ENCODE assay signal across 23 mouse cellular contexts in the genomic region with DNA sequence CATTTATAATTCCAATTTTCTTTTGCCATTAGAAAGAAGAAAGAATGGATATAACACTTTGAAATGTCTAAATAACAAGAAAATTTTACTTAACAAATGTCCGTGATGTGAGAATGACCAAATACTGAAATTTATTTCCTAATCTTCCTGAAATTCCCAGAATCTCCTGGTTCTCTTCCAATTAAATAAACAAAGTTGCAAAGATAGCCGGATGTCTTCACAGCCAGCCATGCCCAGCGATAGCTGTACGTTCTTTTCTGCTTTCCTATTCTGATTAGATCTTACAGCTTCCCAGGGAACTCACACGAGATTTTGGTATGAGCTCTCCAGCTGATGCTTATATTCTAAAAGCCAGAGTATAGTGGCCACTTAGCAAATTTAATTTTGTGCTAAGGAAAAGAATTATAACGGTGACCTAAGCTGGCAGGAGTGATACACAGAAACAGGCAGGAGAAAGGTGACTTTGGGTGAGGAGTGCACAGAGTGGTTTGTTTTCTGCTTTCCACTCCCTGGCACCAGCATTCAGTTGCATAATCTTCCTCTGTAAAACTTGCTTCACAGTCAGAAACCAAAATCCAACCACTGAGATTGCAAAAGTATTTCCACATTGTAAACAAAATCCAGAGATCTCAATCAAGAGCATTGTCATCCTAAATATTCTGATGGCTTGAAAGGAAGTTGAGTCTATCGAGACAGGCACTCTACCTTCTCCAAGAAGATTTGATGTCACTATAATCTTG.
DNase-seq lines count a peak whose midpoint lies in the region; ATAC-seq and TF ChIP-seq lines count a peak whose summit lies in the region.
"Had no signal": no experiment of that assay in that cellular context is flagged by ENCODE, and none has a peak within 500 bp of the region (broad histone marks: within the 10 kb centered on the region; RNA-seq: fewer than 3 reads in every experiment).

No protein-coding gene starts in this region.

- H3K27ac ChIP-seq in lung, postnatal 0 days (ENCODE audit: low read length): no peak overlapping the region
- no peak overlapping the region for H3K27ac ChIP-seq in hindbrain, embryonic 13.5 days
- H3K27ac ChIP-seq: embryonic facial prominence, embryonic 10.5 days; forebrain, embryonic 12.5 days; gastrocnemius, adult 2 months; hindbrain, embryonic 10.5 days; kidney, embryonic 15.5 days; liver, embryonic 13.5 days; midbrain, embryonic 10.5 days had no signal

- TF ChIP-seq EP300 in lung, postnatal 0 days (IDR thresholded peaks at IDR 0.05): peak; percentile 51

- WGBS in lung, postnatal 0 days: 42% methylated on average over 7 of the region's 7 CpGs
- WGBS in hindbrain, embryonic 13.5 days: 85% methylated on average over 7 of the region's 7 CpGs

- no peaks in the 10 kb centered on the region for H3K27me3 ChIP-seq in lung, postnatal 0 days (replicated peaks; ENCODE audit: insufficient read depth, low read length)
- H3K27me3 ChIP-seq in hindbrain, embryonic 13.5 days: no peaks in the 10 kb centered on the region
- H3K27me3 ChIP-seq: forebrain, embryonic 12.5 days; kidney, embryonic 15.5 days; liver, embryonic 13.5 days; Patski had no signal

- peak; percentile 26 for DNase-seq in adrenal gland, adult 2 months
- DNase-seq in adrenal gland, postnatal 25 days: no peak
- peak; percentile 78 for DNase-seq in lung, postnatal 0 days (ENCODE audit: low spot score)
- DNase-seq in lung, postnatal 14 days: no peak
- DNase-seq in lung, postnatal 25 days (ENCODE audit: low spot score): peak; percentile 34
- peak; percentile 4 for DNase-seq in skeletal muscle tissue, adult 2 months (ENCODE audit: low read depth, low spot score)
- DNase-seq: adrenal gland, adult 8-10 months; cerebellum, adult 9-10 months; gastrocnemius, adult 2 months; heart, postnatal 10 days; kidney, adult 11 months; kidney, postnatal 36 days; layer of hippocampus, postnatal 36 days; liver, embryonic 13.5 days had no signal

- H3K9ac ChIP-seq in lung, postnatal 0 days (replicated peaks; ENCODE audit: low read depth): no peak overlapping the region
- no peak overlapping the region for H3K9ac ChIP-seq in hindbrain, embryonic 13.5 days
- H3K9ac ChIP-seq: forebrain, embryonic 12.5 days; heart, embryonic 12.5 days; kidney, embryonic 15.5 days; liver, embryonic 13.5 days had no signal

- no peak overlapping the region for H3K4me2 ChIP-seq in lung, postnatal 0 days (replicated peaks; ENCODE audit: low read depth, low read length)
- H3K4me2 ChIP-seq in hindbrain, embryonic 13.5 days: no peak overlapping the region
- H3K4me2 ChIP-seq: forebrain, embryonic 12.5 days; heart, embryonic 12.5 days; kidney, embryonic 15.5 days; liver, embryonic 13.5 days had no signal

- H3K4me1 ChIP-seq in lung, postnatal 0 days (ENCODE audit: insufficient read depth, low read depth, low read length): no peaks in the 10 kb centered on the region
- H3K4me1 ChIP-seq in hindbrain, embryonic 13.5 days (replicated peaks): no peaks in the 10 kb centered on the region
- H3K4me1 ChIP-seq: embryonic facial prominence, embryonic 10.5 days; forebrain, embryonic 12.5 days; hindbrain, embryonic 10.5 days; kidney, embryonic 15.5 days; liver, embryonic 13.5 days; midbrain, embryonic 10.5 days had no signal

- no peaks in the 10 kb centered on the region for H3K9me3 ChIP-seq in lung, postnatal 0 days (ENCODE audit: low read length)
- H3K9me3 ChIP-seq in hindbrain, embryonic 13.5 days: no peaks in the 10 kb centered on the region
- H3K9me3 ChIP-seq: embryonic facial prominence, embryonic 10.5 days; forebrain, embryonic 12.5 days; heart, embryonic 12.5 days; hindbrain, embryonic 10.5 days; kidney, embryonic 15.5 days; liver, embryonic 13.5 days; midbrain, embryonic 10.5 days had no signal

- ATAC-seq in lung, postnatal 0 days: peak; percentile 41
- ATAC-seq in erythroid progenitor cell, adult 5-6 weeks (replicated peaks; ENCODE audit: low FRiP score, poor library complexity, severe bottlenecking): no peak
- no peak for ATAC-seq in hindbrain, embryonic 13.5 days (ENCODE audit: low FRiP score)
- ATAC-seq: Patski had no signal

- no peaks in the 10 kb centered on the region for H3K36me3 ChIP-seq in lung, postnatal 0 days (ENCODE audit: insufficient read depth, low read length)
- no peaks in the 10 kb centered on the region for H3K36me3 ChIP-seq in hindbrain, embryonic 13.5 days
- H3K36me3 ChIP-seq: embryonic facial prominence, embryonic 10.5 days; forebrain, embryonic 12.5 days; heart, embryonic 12.5 days; hindbrain, embryonic 10.5 days; kidney, embryonic 15.5 days; liver, embryonic 13.5 days; midbrain, embryonic 10.5 days had no signal

- H3K4me3 ChIP-seq in lung, postnatal 0 days (ENCODE audit: low read depth, low read length): no peak overlapping the region
- H3K4me3 ChIP-seq in hindbrain, embryonic 13.5 days: no peak overlapping the region
- H3K4me3 ChIP-seq: embryonic facial prominence, embryonic 10.5 days; forebrain, embryonic 12.5 days; gastrocnemius, adult 2 months; heart, embryonic 12.5 days; hindbrain, embryonic 10.5 days; kidney, embryonic 15.5 days; liver, embryonic 13.5 days; midbrain, embryonic 10.5 days had no signal

- TF ChIP-seq CTCF in lung, postnatal 0 days (IDR thresholded peaks at IDR 0.05): no peak

Comparison
In these comparisons a context has a peak if more than half of its experiments do, and no peak if none do; other contexts are left out.
1. DNase-seq: peak in adrenal gland, adult 2 months (single experiment), lung, postnatal 0 days (single experiment), lung, postnatal 25 days (single experiment) and skeletal muscle tissue, adult 2 months (single experiment); none in adrenal gland, postnatal 25 days (single experiment) and lung, postnatal 14 days (single experiment).